Mouse (Mus musculus): ENCODE data around the gene Pmpca. TPM values are rescaled to one million over a fixed set of nuclear protein-coding genes. Genes with fewer than 3 reads are reported as not detected.
"Not testable (repeated sequence)": the region's sequence is repeated elsewhere in the genome, so short reads cannot be mapped to it uniquely, and the experiment has no call there.

The Pmpca gene
- polyA plus RNA-seq, 1 experiment from 2014 or later, result 83.2 TPM

GRCm38 (mm10) chr2:26362991-26363390 lies 26.1 kb upstream of the Pmpca start:
- H3K27ac ChIP-seq (ENCODE audit: low read length), result no peak overlapping the region
- ATAC-seq (ENCODE audit: insufficient number of reproducible peaks, insufficient read depth, low FRiP score, low read depth), result no peak
- H3K27me3 ChIP-seq (ENCODE audit: control insufficient read depth, insufficient read depth, low read length), result no peaks in the 10 kb centered on the region
- H3K36me3 ChIP-seq (ENCODE audit: control insufficient read depth, insufficient read depth, low read length), result peaks cover 42% of the 10 kb centered on the region
- WGBS, result 87% methylated on average over 5 of the region's 5 CpGs
- H3K4me2 ChIP-seq (replicated peaks; ENCODE audit: low read depth, low read length), result no peak overlapping the region
- H3K9ac ChIP-seq (replicated peaks; ENCODE audit: low read depth, low read length), result no peak overlapping the region
- H3K9me3 ChIP-seq (ENCODE audit: control insufficient read depth, low read depth, low read length), result no peaks in the 10 kb centered on the region
- H3K4me3 ChIP-seq (ENCODE audit: low read depth, low read length), result no peak overlapping the region
- peaks cover 3% of the 10 kb centered on the region; the same call in 1 of the 2 replicates for H3K4me1 ChIP-seq (ENCODE audit: control insufficient read depth, insufficient read depth, low read length)

- H3K27me3 ChIP-seq (ENCODE audit: control insufficient read depth, insufficient read depth, low read length), result no peaks in the 10 kb centered on the region
- H3K36me3 ChIP-seq (ENCODE audit: control insufficient read depth, insufficient read depth, low read length), result peaks cover 47% of the 10 kb centered on the region
- peaks cover 3% of the 10 kb centered on the region; the same call in 1 of the 2 replicates for H3K4me1 ChIP-seq (ENCODE audit: control insufficient read depth, insufficient read depth, low read length)
- no peak overlapping the region for H3K4me3 ChIP-seq (ENCODE audit: low read depth, low read length)
- H3K9me3 ChIP-seq (ENCODE audit: control insufficient read depth, low read depth, low read length), result no peaks in the 10 kb centered on the region
- no peak for ATAC-seq (ENCODE audit: insufficient number of reproducible peaks, insufficient read depth, low FRiP score, low read depth)
- 69% methylated on average over 5 of the region's 5 CpGs for WGBS
- no peak overlapping the region for H3K4me2 ChIP-seq (replicated peaks; ENCODE audit: low read depth, low read length)
- H3K9ac ChIP-seq (replicated peaks; ENCODE audit: low read depth, low read length), result no peak overlapping the region
- H3K27ac ChIP-seq (ENCODE audit: low read length), result no peak overlapping the region
Measured at GRCm38 (mm10) chr2:26363481-26363880, 25.7 kb upstream of the Pmpca start.

DNA sequence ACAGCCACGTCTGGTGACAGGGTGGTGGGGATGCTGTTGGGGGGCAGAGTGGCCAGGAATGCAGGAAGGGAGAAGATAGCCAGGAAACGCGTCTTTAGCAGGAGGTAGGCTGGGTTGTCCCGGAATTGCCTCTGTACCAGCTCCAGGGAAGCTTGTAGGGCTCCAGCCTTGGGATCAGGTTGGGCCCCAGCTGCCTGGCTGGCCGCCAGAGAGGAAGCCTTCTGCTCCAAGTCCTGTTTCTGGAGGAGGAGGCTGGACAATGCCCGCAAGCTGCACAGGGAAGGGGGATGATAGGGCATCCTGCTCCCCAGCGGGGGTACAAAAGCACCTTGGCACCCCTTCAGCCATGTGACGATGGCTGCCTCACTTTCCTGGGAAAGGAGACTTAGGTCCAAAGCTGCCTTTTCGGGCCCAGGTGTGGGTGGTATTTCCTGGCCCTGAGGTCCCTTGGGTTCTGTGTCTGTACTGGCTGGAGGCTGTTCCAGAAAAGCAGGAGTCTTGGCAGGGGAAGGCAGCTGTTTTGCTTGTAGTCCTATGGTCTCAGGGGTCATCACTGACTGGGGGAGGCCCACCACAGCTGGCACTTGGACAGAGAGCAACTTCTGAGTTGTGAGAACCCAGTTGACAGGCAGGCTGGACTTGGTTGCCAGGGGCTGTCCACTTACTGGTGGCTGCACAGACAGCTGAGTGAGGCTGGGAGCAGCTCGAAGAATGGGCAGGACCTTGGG lies 24.2 kb upstream of the Pmpca start:
- H3K27me3 ChIP-seq (ENCODE audit: control insufficient read depth, insufficient read depth, low read length), result no peaks in the 10 kb centered on the region
- ATAC-seq (ENCODE audit: insufficient number of reproducible peaks, insufficient read depth, low FRiP score, low read depth), result no peak
- H3K4me1 ChIP-seq (ENCODE audit: control insufficient read depth, insufficient read depth, low read length), result peaks cover 3% of the 10 kb centered on the region; the same call in 1 of the 2 replicates
- WGBS, result 78% methylated on average over 10 of the region's 10 CpGs
- H3K4me2 ChIP-seq (replicated peaks; ENCODE audit: low read depth, low read length), result no peak overlapping the region
- H3K27ac ChIP-seq (ENCODE audit: low read length), result no peak overlapping the region
- no peak overlapping the region for H3K4me3 ChIP-seq (ENCODE audit: low read depth, low read length)
- no peak overlapping the region for H3K9ac ChIP-seq (replicated peaks; ENCODE audit: low read depth, low read length)
- no peaks in the 10 kb centered on the region for H3K9me3 ChIP-seq (ENCODE audit: control insufficient read depth, low read depth, low read length)
- H3K36me3 ChIP-seq (ENCODE audit: control insufficient read depth, insufficient read depth, low read length), result peaks cover 61% of the 10 kb centered on the region

DNA sequence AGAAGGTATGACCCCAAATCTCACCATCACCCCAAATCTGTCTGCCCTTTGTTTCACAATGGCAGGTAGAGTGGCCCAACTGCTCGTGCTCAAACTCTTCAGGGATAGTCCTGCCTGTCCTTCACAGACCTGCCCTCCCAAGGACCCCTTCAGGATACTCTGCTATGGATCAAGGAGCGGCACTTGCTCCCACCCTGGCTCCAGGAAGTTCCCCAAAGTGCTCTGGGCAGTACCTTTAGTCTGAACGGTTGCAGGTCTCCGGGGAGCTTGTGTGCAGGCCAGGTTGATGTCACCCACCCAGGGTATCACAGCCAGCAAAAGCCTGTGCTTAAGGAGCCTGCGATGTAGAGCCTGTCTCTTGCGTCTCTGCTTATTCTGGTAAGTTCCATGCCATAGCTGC lies 21.2 kb upstream of the Pmpca start:
- Histone ChIP-seq H3K4me1 (ENCODE audit: control insufficient read depth, insufficient read depth, low read length) (peaks cover 3% of the 10 kb centered on the region; the same call in 1 of the 2 replicates), H3K36me3 (ENCODE audit: control insufficient read depth, insufficient read depth, low read length) (peaks cover 82% of the 10 kb centered on the region), H3K27ac (ENCODE audit: low read length) (no peak overlapping the region), H3K27me3 (ENCODE audit: control insufficient read depth, insufficient read depth, low read length) (no peaks in the 10 kb centered on the region), H3K9me3 (ENCODE audit: control insufficient read depth, low read depth, low read length) (no peaks in the 10 kb centered on the region), H3K4me3 (ENCODE audit: low read depth, low read length) (no peak overlapping the region), H3K4me2 (replicated peaks; ENCODE audit: low read depth, low read length) (no peak overlapping the region), H3K9ac (replicated peaks; ENCODE audit: low read depth, low read length) (no peak overlapping the region)
- ATAC-seq (ENCODE audit: insufficient number of reproducible peaks, insufficient read depth, low FRiP score, low read depth), result no peak
- WGBS, result 92% methylated on average over 6 of the region's 6 CpGs

DNA sequence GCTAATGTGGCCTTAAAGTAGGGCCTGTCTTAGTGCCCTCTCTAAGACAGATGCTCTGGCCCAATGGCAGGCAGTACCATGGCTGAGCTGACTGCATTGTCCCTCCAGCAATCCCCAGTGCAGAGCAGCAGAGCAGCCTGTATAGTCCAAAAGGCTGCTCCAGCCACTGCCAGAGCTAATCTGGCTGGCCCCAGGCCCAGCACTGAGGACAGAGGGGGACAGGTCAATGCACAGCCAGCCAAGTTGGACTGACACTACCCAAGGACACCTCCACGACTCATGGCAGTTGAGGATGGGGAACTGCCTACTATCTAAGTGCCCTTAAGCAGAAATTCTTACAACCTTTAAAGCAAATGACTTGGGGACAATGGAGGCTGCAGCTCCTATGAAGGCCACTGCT lies 20.6 kb upstream of the Pmpca start:
- ATAC-seq (ENCODE audit: insufficient number of reproducible peaks, insufficient read depth, low FRiP score, low read depth), result no peak
- no peak overlapping the region for H3K27ac ChIP-seq (ENCODE audit: low read length)
- peaks cover 3% of the 10 kb centered on the region; the same call in 1 of the 2 replicates for H3K4me1 ChIP-seq (ENCODE audit: control insufficient read depth, insufficient read depth, low read length)
- H3K4me3 ChIP-seq (ENCODE audit: low read depth, low read length), result no peak overlapping the region
- no peak overlapping the region for H3K9ac ChIP-seq (replicated peaks; ENCODE audit: low read depth, low read length)
- no peaks in the 10 kb centered on the region for H3K27me3 ChIP-seq (ENCODE audit: control insufficient read depth, insufficient read depth, low read length)
- peaks cover 86% of the 10 kb centered on the region for H3K36me3 ChIP-seq (ENCODE audit: control insufficient read depth, insufficient read depth, low read length)
- WGBS, result 88% methylated on average over 1 of the region's 1 CpGs
- H3K4me2 ChIP-seq (replicated peaks; ENCODE audit: low read depth, low read length), result no peak overlapping the region
- H3K9me3 ChIP-seq (ENCODE audit: control insufficient read depth, low read depth, low read length), result no peaks in the 10 kb centered on the region

DNA sequence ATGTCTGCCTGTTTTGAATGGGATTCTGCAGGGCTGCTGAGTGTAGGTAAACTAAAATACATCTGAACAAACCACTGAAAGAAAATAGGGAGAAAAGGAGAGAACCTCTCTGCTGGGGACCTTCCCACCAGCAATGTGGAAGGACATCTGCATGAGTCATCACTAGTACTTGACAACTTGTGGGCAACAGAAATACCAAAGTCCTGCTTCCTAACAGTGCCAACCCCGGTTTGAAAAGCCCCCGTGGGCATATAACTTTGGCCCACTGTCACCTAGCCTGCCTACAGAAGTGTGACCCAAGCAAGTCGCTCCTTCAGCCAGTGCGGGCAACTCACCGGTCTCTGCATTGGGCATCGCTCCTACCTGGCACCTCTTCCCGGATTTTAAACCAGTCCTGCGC lies 16.7 kb upstream of the Pmpca start:
- WGBS, result 95% methylated on average over 8 of the region's 8 CpGs
- no peak for ATAC-seq (ENCODE audit: insufficient number of reproducible peaks, insufficient read depth, low FRiP score, low read depth)
- Histone ChIP-seq H3K4me2 (replicated peaks; ENCODE audit: low read depth, low read length) (no peak overlapping the region), H3K9ac (replicated peaks; ENCODE audit: low read depth, low read length) (no peak overlapping the region), H3K4me3 (ENCODE audit: low read depth, low read length) (no peak overlapping the region), H3K4me1 (ENCODE audit: control insufficient read depth, insufficient read depth, low read length) (no peaks in the 10 kb centered on the region), H3K9me3 (ENCODE audit: control insufficient read depth, low read depth, low read length) (no peaks in the 10 kb centered on the region), H3K36me3 (ENCODE audit: control insufficient read depth, insufficient read depth, low read length) (peaks cover 77% of the 10 kb centered on the region), H3K27ac (ENCODE audit: low read length) (no peak overlapping the region), H3K27me3 (ENCODE audit: control insufficient read depth, insufficient read depth, low read length) (no peaks in the 10 kb centered on the region)

- Histone ChIP-seq H3K4me1 (ENCODE audit: control insufficient read depth, insufficient read depth, low read length) (peaks cover 4% of the 10 kb centered on the region; the same call in 1 of the 2 replicates), H3K36me3 (ENCODE audit: control insufficient read depth, insufficient read depth, low read length) (peaks cover 49% of the 10 kb centered on the region), H3K4me2 (replicated peaks; ENCODE audit: low read depth, low read length) (peak within 1 kb of the TSS; percentile 67), H3K9me3 (ENCODE audit: control insufficient read depth, low read depth, low read length) (no peaks in the 10 kb centered on the region), H3K27me3 (ENCODE audit: control insufficient read depth, insufficient read depth, low read length) (no peaks in the 10 kb centered on the region), H3K27ac (ENCODE audit: low read length) (peak within 1 kb of the TSS; percentile 17; the same call in 1 of the 2 replicates), H3K4me3 (ENCODE audit: low read depth, low read length) (peak within 1 kb of the TSS; percentile 89), H3K9ac (replicated peaks; ENCODE audit: low read depth, low read length) (peak within 1 kb of the TSS; percentile 78)
- under 1% methylated on average over 38 of the region's 38 CpGs for WGBS
- peak; percentile 95 for ATAC-seq (ENCODE audit: insufficient number of reproducible peaks, insufficient read depth, low FRiP score, low read depth)
Measured at GRCm38 (mm10) chr2:26380131-26380771, 8.9 kb upstream of the Pmpca start, which contains the start of gene Snapc4. Gene Snapc4 (minus strand): TSS chr2:26380653.

GRCm38 (mm10) chr2:26380871-26381270 lies 8.3 kb upstream of the Pmpca start:
- not testable (repeated sequence) for H3K4me1 ChIP-seq (ENCODE audit: control insufficient read depth, insufficient read depth, low read length); H3K27ac ChIP-seq (ENCODE audit: low read length); ATAC-seq (ENCODE audit: insufficient number of reproducible peaks, insufficient read depth, low FRiP score, low read depth); H3K27me3 ChIP-seq (ENCODE audit: control insufficient read depth, insufficient read depth, low read length); H3K9me3 ChIP-seq (ENCODE audit: control insufficient read depth, low read depth, low read length)
- Histone ChIP-seq H3K9ac (replicated peaks; ENCODE audit: low read depth, low read length) (peak overlapping the region; percentile 78; the same call in 1 of the 2 replicates), H3K4me2 (replicated peaks; ENCODE audit: low read depth, low read length) (peak overlapping the region; percentile 67), H3K4me3 (ENCODE audit: low read depth, low read length) (peak overlapping the region; percentile 89), H3K36me3 (ENCODE audit: control insufficient read depth, insufficient read depth, low read length) (peaks cover 50% of the 10 kb centered on the region)
- 28% methylated on average over 6 of the region's 6 CpGs for WGBS
